Mouse (Mus musculus): ENCODE measurements around the gene Nhej1.

GRCm38 (mm10) chr1:75032041-75032440 is 93.0 kb downstream of the Nhej1 start:
- TF ChIP-seq CTCF (IDR thresholded peaks at IDR 0.05; ENCODE audit: low read depth, low read length) (no peak), POLR2A (IDR thresholded peaks at IDR 0.05; ENCODE audit: borderline replicate concordance, low read depth, low read length) (no peak)

Measured in bone marrow macrophage, adult 2 months (primary cell).